Mouse (Mus musculus): ENCODE data around the gene Mvp.

The Mvp gene

DNA sequence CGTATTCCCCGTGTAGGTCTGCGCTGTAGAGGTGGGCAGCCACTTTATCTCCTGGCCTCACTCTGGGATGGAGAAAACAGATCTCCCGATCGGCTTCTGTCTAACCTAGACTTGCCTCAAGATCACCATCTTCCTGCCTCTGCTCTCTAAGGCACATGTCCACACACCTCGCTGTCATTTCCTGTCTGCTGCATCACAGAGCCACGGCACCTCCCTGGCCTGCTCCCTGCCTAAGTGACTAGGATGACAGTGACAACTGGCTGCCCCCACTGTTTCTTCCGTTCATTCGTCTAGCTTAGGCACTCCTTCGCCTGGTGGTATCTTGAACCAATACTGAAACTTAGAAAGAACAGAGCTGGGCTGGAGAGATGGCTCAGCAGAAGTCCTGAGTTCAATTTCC is 14.9 kb downstream of the Mvp start:
- DNase-seq (ENCODE audit: extremely low read depth, low read depth): no peak

- DNase-seq (ENCODE audit: extremely low read depth, low read depth): no peak
These were observed 18.0 kb downstream of the Mvp start for GRCm38 (mm10) chr7:126996449-126996848.

DNA sequence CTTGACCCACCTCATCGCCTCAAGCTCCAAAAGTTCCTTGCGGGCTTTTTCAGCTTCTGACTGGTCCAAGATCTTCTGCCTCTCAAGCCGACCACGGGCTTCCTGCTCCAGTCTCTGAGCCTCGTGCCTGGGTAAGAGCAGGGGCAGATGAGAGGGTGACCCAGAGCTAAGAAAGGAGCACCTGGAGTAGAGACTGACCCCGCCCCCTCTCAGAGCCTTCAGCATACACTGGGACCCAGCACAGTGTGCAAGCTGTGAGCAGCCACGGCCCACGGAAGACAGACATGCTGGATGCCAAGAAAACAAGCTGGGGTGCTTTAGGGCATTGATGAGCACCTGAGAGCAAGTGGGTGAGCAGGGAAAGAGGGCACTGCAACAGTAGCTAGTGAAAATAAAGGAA is 25.6 kb downstream of the Mvp start:
- DNase-seq (ENCODE audit: extremely low read depth, low read depth): no peak

- no peak for DNase-seq (ENCODE audit: extremely low read depth, low read depth)
These were observed 28.1 kb downstream of the Mvp start for GRCm38 (mm10) chr7:126986319-126986718.

GRCm38 (mm10) chr7:126984667-126985444 is 29.6 kb downstream of the Mvp start:
- DNase-seq (ENCODE audit: extremely low read depth, low read depth): no peak

GRCm38 (mm10) chr7:126983113-126983512 is 31.3 kb downstream of the Mvp start:
- no peak for DNase-seq (ENCODE audit: extremely low read depth, low read depth)

- DNase-seq (ENCODE audit: extremely low read depth, low read depth): no peak
These were observed 32.4 kb downstream of the Mvp start for GRCm38 (mm10) chr7:126982054-126982453.

- DNase-seq (ENCODE audit: extremely low read depth, low read depth): no peak
These were observed 32.8 kb downstream of the Mvp start for GRCm38 (mm10) chr7:126981601-126982000.

- no peak for DNase-seq (ENCODE audit: extremely low read depth, low read depth)
These were observed 35.6 kb downstream of the Mvp start for GRCm38 (mm10) chr7:126978841-126979240.

GRCm38 (mm10) chr7:126976878-126977459 is 37.5 kb downstream of the Mvp start:
- no peak for DNase-seq (ENCODE audit: extremely low read depth, low read depth)

DNA sequence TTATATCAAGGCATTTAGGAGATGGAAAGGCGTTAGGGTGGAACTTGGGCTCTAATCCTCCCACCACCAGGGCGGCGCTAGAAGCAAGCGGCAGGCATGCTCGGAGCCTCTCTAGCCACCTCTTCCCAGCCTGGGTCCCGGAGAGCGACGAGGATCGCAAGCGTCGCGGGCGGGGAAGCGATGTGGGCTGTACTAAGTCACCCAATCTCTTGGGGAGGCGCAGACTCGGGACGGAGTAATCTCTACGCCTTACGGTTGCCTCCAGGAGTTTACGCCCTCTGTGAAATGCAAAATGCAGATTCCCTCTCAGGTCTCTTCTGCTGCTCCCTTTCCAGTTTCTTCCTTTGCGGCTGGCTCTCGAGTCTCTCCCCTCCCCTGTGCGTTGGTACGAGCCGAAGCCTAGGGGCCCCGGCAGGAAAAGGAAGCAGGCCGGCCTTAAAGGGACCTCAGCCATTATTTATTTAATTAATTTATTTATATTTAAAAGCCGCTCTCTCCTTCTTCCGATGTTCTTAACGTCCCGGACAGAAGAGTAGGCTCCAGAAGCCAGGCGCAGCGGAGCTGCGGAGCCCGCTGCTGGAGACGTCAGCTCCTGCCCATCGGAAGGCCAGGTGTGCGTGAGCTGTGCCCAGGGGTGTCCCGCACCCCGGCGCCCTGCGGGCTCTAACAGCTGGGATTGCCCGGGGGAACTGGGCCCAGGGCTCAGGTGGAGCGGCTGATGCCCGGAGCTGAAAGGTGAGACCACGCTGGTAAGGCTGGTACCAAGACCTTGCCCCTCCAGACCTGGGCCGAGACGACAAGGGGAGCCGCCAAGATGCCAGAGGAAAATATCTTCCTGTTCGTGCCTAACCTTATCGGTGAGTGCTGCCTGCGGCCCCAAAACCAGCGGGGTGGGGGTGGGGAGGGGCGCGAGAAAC is 38.2 kb downstream of the Mvp start, which contains the start of gene Cdiptos:
Gene Cdiptos (minus strand): TSS at position 149 of the 917 bp plus-strand sequence.
- DNase-seq (ENCODE audit: extremely low read depth, low read depth): peak; percentile 93

DNA sequence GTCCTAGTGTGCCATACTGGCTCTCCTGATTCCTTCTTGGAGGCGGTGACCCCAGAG is 38.7 kb downstream of the Mvp start, which contains the start of gene Cdipt:
Gene Cdipt (plus strand): TSS at position 22 of the 57 bp plus-strand sequence.
- DNase-seq (ENCODE audit: extremely low read depth, low read depth): no peak

- peak; percentile 37 for DNase-seq (ENCODE audit: extremely low read depth, low read depth)
These were observed 38.9 kb downstream of the Mvp start for GRCm38 (mm10) chr7:126975493-126975892.

DNA sequence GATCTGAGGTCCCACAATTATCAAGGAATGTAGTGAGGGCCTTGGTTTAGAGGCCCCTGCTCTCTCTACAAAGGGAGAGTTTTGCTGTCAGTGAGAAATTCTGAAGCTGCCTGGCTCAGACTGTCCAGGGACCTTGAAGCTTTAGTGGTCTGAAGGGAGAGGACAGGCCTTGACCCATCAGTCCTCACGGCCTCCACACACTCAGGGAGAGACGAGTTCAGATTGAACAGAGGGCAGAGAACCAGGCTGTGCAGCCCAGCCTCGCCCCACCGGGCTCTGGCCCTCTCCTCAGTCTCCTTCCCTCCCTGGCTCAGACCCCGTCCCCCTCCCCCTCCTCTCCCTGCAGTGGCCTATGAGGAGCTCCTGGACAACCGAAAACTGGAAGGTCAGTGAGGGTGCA is 47.1 kb downstream of the Mvp start:
- DNase-seq (ENCODE audit: extremely low read depth, low read depth): no peak

GRCm38 (mm10) chr7:126965568-126965967 is 48.9 kb downstream of the Mvp start:
- DNase-seq (ENCODE audit: extremely low read depth, low read depth): no peak

DNA sequence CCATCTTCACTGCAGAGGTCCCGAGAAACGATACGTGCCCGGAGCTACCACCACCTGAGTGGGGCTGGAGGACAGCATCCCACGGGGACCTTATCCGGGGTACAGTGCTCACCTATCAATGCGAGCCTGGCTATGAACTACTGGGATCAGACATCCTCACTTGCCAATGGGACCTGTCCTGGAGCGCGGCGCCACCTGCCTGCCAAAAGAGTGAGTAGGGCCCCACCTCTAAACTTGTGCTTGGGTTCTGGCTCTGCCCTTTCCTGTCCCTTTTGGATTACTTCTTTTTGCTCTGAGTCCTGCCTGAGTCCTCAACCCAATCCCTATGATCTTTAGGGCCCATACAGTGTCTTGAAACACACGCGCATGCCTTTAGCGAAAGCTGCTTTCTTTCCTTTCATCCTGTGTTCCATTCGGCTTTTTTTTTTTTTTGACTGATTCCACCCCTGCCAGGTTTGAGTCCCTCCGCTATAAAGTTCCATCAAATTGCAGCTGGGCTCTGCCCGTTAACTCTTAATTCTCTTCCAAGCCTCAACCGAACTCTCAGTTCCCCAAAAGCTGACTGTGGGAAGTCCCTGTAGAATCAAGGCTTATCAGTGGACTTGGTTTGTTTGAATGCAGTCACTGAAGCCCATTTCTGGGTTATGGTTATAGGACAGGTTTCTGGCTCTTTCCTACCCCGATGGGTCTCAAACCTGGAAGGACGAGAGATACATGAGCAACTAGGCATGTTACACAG is 50.7 kb downstream of the Mvp start:
- no peak for DNase-seq (ENCODE audit: extremely low read depth, low read depth)

DNA sequence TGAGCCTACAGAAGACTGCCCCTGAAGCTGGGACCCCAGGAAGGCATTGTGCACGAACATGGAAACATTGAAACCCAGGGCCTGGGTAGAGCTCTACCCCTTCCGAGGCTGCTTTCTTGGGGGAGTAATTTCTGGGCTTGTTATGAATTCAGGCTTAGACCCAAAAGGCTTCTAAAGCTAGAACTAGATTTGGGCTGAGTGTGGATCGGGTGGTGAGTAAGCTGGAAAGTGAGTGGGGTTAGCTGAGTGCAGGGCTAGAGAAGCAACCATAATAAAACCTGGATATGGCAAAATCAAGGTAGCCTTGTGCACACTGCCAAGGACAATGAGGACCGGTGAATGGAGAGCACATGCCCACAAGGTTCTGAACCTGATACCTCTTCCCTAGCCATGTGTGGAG is 52.5 kb downstream of the Mvp start:
- no peak for DNase-seq (ENCODE audit: extremely low read depth, low read depth)

DNA sequence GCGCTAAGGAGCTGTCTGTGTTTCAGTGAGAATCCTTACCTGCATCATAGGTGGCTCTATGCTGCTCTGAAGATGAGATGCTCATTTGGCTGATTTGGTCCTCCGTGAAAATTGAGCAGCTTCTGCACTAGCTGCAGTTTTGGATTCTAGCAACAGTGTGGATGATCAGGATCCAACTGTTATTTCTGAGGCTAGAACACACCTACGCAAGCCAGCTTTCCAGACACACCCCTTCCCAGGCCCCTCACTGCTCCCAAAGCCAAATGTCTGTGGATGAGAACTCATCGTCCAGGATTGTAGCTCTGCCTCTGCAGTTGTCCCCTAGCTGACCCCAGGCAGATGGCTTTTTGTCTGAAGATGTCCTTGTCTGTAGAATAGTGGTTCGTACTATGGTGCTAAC is 53.3 kb downstream of the Mvp start:
- DNase-seq (ENCODE audit: extremely low read depth, low read depth): no peak

DNA sequence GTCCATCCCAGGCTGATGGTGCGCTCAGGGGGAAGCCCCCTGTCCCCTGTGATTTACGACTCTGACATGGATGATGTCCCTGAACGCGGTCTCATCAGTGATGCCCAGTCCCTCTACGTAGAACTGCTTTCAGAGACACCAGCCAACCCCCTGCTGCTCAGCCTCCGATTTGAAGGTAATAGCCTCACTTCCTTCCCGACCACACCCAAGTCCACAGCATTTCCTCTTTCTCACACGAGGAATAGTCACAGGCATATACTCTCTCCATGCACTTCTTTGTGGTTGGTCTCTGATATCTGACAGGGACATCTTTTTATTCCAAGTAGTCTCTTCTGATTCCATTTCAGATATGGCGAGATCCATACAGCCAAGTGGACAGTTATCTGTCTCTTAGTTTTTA is 54.6 kb downstream of the Mvp start:
- DNase-seq (ENCODE audit: extremely low read depth, low read depth): peak; percentile 40

DNA sequence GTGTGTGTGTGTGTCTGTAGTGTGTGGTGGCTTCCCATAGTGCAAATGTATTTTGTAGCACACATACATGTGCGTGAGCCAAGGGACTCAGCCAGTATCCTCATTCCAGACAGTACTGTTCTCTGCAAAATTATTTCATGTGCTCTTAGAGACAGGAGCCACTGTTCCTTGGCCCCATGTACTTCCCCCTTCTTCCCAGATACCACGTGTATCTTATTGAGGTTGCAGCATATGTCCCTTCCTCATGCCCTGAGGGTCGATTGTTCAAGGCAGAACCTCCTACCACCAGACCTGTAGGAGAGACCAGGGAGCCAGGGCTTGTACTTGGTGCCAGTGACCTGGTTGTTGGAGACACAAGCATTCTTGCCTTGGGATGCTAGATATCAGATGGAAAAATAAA is 59.3 kb downstream of the Mvp start:
- no peak for DNase-seq (ENCODE audit: extremely low read depth, low read depth)

DNA sequence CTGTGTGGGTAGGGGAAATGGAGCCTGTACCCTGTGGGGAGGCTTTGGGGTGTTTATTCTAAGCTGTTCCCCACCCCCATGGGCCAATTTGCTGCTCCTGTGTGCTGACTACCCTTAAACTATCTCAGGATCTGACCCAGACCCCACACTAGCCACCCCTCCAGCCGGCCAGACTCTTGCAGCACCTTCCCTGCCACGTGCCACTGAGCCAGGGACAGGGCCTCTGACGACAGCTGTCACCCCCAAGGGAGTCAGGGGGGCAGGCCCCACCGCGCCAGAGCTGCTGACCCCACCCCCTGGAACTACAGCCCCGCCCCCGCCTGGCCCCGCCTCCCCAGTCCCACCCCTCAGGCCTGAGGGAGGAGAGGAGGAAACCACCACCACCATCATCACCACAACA is 61.8 kb downstream of the Mvp start:
- no peak for DNase-seq (ENCODE audit: extremely low read depth, low read depth)

DNA sequence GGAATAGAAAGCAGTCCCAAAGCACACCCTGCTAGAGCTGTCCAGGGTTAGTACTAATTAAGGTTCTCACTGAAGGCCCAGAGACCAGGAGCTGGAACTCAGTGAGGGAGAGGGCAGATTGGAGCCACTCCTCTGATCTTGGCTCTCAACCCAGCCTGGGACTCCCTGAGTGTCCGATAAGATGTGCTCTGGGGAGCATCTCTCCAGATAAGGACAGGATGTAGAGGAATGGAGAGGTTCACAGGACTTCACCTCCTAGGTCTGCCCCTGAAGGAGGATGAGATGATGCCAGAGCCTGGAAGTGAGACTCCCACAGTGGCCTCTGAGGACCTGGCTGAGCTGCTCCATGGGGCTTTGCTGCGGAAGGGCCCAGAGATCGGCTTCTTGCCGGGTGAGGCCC is 62.7 kb downstream of the Mvp start:
- DNase-seq (ENCODE audit: extremely low read depth, low read depth): no peak
